Mouse (Mus musculus): ENCODE measurements around the gene Arfrp1. TPM values are rescaled to one million over a fixed set of nuclear protein-coding genes. Genes with fewer than 3 reads are reported as not detected.

Gene Arfrp1
- total and polyA plus RNA-seq, 3 experiments: 29.2 to 55.6 (median 46.0) TPM

DNA sequence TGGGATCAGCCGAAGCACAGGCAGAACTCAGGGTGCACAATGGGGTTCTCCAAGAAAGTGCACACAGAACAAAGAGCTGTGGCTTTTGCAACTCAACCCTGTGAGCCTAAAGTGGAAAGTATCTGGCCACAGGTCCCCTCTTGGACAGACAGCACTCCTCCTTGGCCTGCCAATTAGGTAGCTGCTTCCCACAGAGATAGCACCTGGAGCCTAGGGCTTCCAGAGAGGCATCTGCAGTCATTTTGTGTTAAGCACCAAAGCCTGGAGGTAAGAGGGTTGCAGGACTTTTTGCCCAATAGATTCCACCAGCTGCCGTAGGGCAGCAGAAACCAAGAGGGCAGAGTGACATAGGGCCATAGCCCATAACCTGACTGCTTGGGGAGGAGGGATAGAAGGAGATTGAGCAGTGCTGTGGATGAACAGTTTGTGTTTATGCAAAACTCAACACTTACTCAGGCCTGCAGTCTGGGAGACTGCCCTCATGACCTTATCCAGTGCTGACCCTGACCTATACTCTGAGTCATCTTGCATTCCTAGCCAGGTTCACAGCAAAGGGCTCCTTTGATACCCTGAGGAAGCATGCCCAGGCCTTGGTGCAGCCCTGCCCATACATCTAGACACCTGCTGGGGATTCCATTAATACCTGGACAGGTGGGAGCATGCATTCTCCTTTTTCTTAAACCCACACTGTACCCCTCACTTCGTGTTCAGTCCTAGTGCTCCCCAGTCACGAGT is 25.1 kb upstream of the Arfrp1 start:
- Histone ChIP-seq H3K36me3 (replicated peaks in 1 of 2; ENCODE audit: control insufficient read depth in 1 of 2, insufficient read depth in 1 of 2, low read length in 1 of 2) (peaks cover 30 to 86% of the 10 kb centered on the region in 2 experiments), H3K27me3 (replicated peaks) (no peaks in the 10 kb centered on the region), H3K9me3 (replicated peaks; ENCODE audit: low read length) (no peaks in the 10 kb centered on the region), H3K9ac (ENCODE audit: insufficient read depth, low read depth) (no peak overlapping the region), H3K4me1 (ENCODE audit: control insufficient read depth in 1 of 2, insufficient read depth in 2 of 2) (no peaks in the 10 kb centered on the region), H3K79me2 (replicated peaks; ENCODE audit: control insufficient read depth, extremely low read depth, insufficient read depth, poor library complexity, severe bottlenecking) (no peaks in the 10 kb centered on the region), H3K4me3 (replicated peaks in 1 of 3; ENCODE audit: low read depth in 2 of 3, low read length in 2 of 3, poor library complexity in 1 of 3) (no peak overlapping the region), H3K27ac (ENCODE audit: insufficient read depth, low read depth) (no peak overlapping the region), H3K4me2 (ENCODE audit: insufficient read depth, low read depth, poor library complexity, severe bottlenecking) (no peak overlapping the region)
- in situ Hi-C loops (cut with MboI; ENCODE audit: low pct_ligation_motif_present, low pct_unique_long_range_greater_than_20kb, low sequenced_read_pairs) (loop anchor here (5.0 kb wide), 2 partner anchors 97 to 187 kb away; no protein-coding TSS in a partner anchor), dilution Hi-C loops (cut with MboI; ENCODE audit: extremely low pct_ligation_motif_present, extremely low pct_unique_long_range_greater_than_20kb, low sequenced_read_pairs) (no loop called here)
- TF ChIP-seq SMC3 (IDR thresholded peaks at IDR 0.05; ENCODE audit: low read depth, low read length): no peak
- TF ChIP-seq TBP (conservative IDR thresholded peaks at IDR 0.05; ENCODE audit: low read depth, low read length): no peak
- no peak for TF ChIP-seq JUN (IDR thresholded peaks at IDR 0.05; ENCODE audit: insufficient read depth, low read depth, low read length)
- no peak for TF ChIP-seq SIN3A (IDR thresholded peaks at IDR 0.05; ENCODE audit: low read length)
- TF ChIP-seq HCFC1 (IDR thresholded peaks at IDR 0.05; ENCODE audit: low read depth, low read length): no peak
- no peak for TF ChIP-seq EP300 (IDR thresholded peaks at IDR 0.05; ENCODE audit: low read length)
- no peak for TF ChIP-seq BHLHE40 (IDR thresholded peaks at IDR 0.05; ENCODE audit: low read depth, low read length)
- TF ChIP-seq MXI1 (IDR thresholded peaks at IDR 0.05; ENCODE audit: low read depth, low read length): no peak
- no peak for TF ChIP-seq ELF1 (IDR thresholded peaks at IDR 0.05; ENCODE audit: low read depth, low read length)
- no peak for TF ChIP-seq KAT2A (IDR thresholded peaks at IDR 0.05; ENCODE audit: insufficient replicate concordance, low read length)
- no peak for TF ChIP-seq GABPA (IDR thresholded peaks at IDR 0.05; ENCODE audit: insufficient replicate concordance, low read depth, low read length)
- no peak for TF ChIP-seq NRF1 (IDR thresholded peaks at IDR 0.05; ENCODE audit: low read depth, low read length)
- TF ChIP-seq MYC (IDR thresholded peaks at IDR 0.05; ENCODE audit: low read depth, low read length): no peak
- TF ChIP-seq IRF4 (IDR thresholded peaks at IDR 0.05; ENCODE audit: low read depth, low read length): no peak
- no peak for TF ChIP-seq RAD21 (IDR thresholded peaks at IDR 0.05; ENCODE audit: low read depth, low read length)
- no peak for TF ChIP-seq E2F4 (IDR thresholded peaks at IDR 0.05; ENCODE audit: insufficient replicate concordance, low read depth, low read length)
- no peak for TF ChIP-seq USF1 (IDR thresholded peaks at IDR 0.05; ENCODE audit: low read depth, low read length)
- no peak for TF ChIP-seq POLR2A (IDR thresholded peaks at IDR 0.05; ENCODE audit: low read depth, low read length)
- TF ChIP-seq MAX (IDR thresholded peaks at IDR 0.05; ENCODE audit: low read length): no peak
- no peak for DNase-seq (ENCODE audit: extremely low read depth)

DNA sequence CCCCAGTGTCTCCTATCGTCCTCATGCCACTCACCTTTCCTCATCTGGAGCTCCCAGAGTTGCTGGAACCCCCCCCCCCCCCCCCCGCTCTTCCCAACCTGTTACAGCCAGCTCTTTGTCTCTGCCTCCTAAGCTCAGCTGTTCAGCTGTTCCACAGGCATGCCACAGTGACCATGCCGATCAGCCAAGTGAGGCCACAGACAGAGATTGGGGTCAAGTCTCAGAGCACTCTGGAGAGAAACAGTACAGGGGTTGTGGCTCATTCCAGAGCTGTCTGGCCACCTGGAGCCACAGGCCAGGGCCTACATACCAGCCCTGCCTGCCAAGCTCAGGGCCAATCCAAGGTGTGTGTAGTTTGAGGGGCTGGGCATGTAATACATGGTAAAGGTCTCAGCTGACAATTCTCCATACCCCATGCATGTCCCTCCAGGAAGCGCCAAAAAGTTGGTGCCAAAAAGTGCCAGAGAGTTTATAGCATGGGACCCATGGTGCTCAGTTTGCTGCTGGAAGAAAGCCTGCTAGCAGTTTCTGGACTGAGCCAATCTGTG is 21.5 kb upstream of the Arfrp1 start:
- no peak for DNase-seq (ENCODE audit: extremely low read depth)
- no peaks in the 10 kb centered on the region for H3K79me2 ChIP-seq (replicated peaks; ENCODE audit: control insufficient read depth, extremely low read depth, insufficient read depth, poor library complexity, severe bottlenecking)
- dilution Hi-C loops (cut with MboI; ENCODE audit: extremely low pct_ligation_motif_present, extremely low pct_unique_long_range_greater_than_20kb, low sequenced_read_pairs) (no loop called here), in situ Hi-C loops (cut with MboI; ENCODE audit: low pct_ligation_motif_present, low pct_unique_long_range_greater_than_20kb, low sequenced_read_pairs) (no loop called here)
- H3K4me2 ChIP-seq (ENCODE audit: insufficient read depth, low read depth, poor library complexity, severe bottlenecking): no peak overlapping the region
- peaks cover 10 to 15% of the 10 kb centered on the region in 2 experiments for H3K4me1 ChIP-seq (ENCODE audit: control insufficient read depth in 1 of 2, insufficient read depth in 2 of 2)
- H3K36me3 ChIP-seq (replicated peaks in 1 of 2; ENCODE audit: control insufficient read depth in 1 of 2, insufficient read depth in 1 of 2, low read length in 1 of 2): peaks cover 54 to 92% of the 10 kb centered on the region in 2 experiments
- no peak overlapping the region for H3K27ac ChIP-seq (ENCODE audit: insufficient read depth, low read depth)
- H3K9ac ChIP-seq (ENCODE audit: insufficient read depth, low read depth): no peak overlapping the region
- H3K9me3 ChIP-seq (replicated peaks; ENCODE audit: low read length): no peaks in the 10 kb centered on the region
- no peak for TF ChIP-seq USF1 (IDR thresholded peaks at IDR 0.05; ENCODE audit: low read depth, low read length)
- H3K27me3 ChIP-seq (replicated peaks): no peaks in the 10 kb centered on the region
- H3K4me3 ChIP-seq (replicated peaks in 1 of 3; ENCODE audit: low read depth in 2 of 3, low read length in 2 of 3, poor library complexity in 1 of 3): no peak overlapping the region

Data from CH12.LX (cell line).